Comparison of ENCODE assay signal across 8 mouse cellular contexts in the genomic region with DNA sequence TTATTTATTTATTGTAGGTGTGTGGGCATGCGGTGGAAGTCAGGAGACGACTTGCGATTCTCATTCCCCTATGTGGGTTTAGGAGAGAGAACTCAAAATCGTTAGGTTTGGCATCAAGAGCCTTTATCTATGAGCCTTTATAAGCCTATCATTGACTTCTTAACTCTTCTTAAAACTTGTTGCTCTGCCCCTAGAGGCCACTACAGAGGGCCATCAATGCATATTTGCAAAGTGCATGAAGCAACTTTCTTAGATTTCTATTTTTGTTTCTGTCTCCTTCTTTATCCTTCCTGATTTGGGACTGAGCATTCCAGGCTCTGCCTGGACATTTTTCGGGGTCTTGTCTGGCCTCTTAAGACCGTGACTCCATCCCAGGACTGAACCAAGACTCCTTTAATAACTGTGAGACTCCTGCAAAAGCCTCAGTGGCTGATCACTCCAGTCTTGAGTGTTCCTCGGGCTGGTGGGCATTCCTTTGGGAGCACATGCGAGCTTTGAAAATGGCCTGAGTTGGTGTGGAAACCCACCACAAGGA. TPM values are rescaled to one million over a fixed set of nuclear protein-coding genes. Genes with fewer than 3 reads are reported as not detected.
DNase-seq lines count a peak whose midpoint lies in the region; ATAC-seq and TF ChIP-seq lines count a peak whose summit lies in the region.

No protein-coding gene starts in this region.

- peak overlapping the region; percentile 67 for H3K4me3 ChIP-seq in kidney, adult 2 months (ENCODE audit: insufficient read depth, low read depth, low read length)
- H3K4me3 ChIP-seq in heart, postnatal 0 days (ENCODE audit: low read depth, low read length) = peak overlapping the region; percentile 76
- H3K4me3 ChIP-seq in liver, embryonic 16.5 days (ENCODE audit: low read depth, low read length) = peak overlapping the region; percentile 77
- peak overlapping the region; percentile 87 for H3K4me3 ChIP-seq in stomach, embryonic 14.5 days (ENCODE audit: low read depth, low read length)

- POLR2A ChIA-PET in Patski (lab: Charles Lee) = no interaction called here

- no peak for TF ChIP-seq CTCF in kidney, adult 2 months (conservative IDR thresholded peaks at IDR 0.05; ENCODE audit: insufficient read depth, insufficient read length, low read depth, low read length)
- TF ChIP-seq CTCF in Patski (IDR thresholded peaks at IDR 0.05) = peak; percentile 64
- peak; percentile 52 for TF ChIP-seq CTCF in heart, postnatal 0 days (IDR thresholded peaks at IDR 0.05; ENCODE audit: low read depth)

- no peak for TF ChIP-seq EP300 in heart, postnatal 0 days (IDR thresholded peaks at IDR 0.05; ENCODE audit: low read depth)

- no peaks in the 10 kb centered on the region for H3K36me3 ChIP-seq in kidney, adult 2 months (ENCODE audit: control insufficient read depth, insufficient read depth, low read length)
- H3K36me3 ChIP-seq in heart, postnatal 0 days (replicated peaks; ENCODE audit: control insufficient read depth, insufficient read depth, low read length) = no peaks in the 10 kb centered on the region
- H3K36me3 ChIP-seq in liver, embryonic 16.5 days (ENCODE audit: control insufficient read depth, insufficient read depth) = no peaks in the 10 kb centered on the region; the same call in 1 of the 2 replicates
- H3K36me3 ChIP-seq in stomach, embryonic 14.5 days (ENCODE audit: control insufficient read depth, insufficient read depth, low read length) = no peaks in the 10 kb centered on the region; the same call in 1 of the 2 replicates

- no peak for TF ChIP-seq POLR2A in kidney, adult 2 months (IDR thresholded peaks at IDR 0.05; ENCODE audit: low read depth, low read length)

- WGBS in kidney, adult 2 months = 22% methylated on average over 8 of the region's 8 CpGs
- 16% methylated on average over 8 of the region's 8 CpGs for whole genome bisulfite sequencing in heart, postnatal 0 days
- 15% methylated on average over 8 of the region's 8 CpGs for WGBS in liver, embryonic 16.5 days (ENCODE audit: insufficient replicate concordance)
- WGBS in stomach, embryonic 14.5 days = 18% methylated on average over 8 of the region's 8 CpGs

- no peak for DNase-seq in kidney, adult 2 months
- no peak for DNase-seq in kidney, adult 9 months
- no peak for DNase-seq in Patski (ENCODE audit: low read depth, low spot score)
- DNase-seq in heart, postnatal 0 days (ENCODE audit: low spot score) = peak; percentile 47
- no peak for DNase-seq in cerebellum, adult 9-10 months
- no peak for DNase-seq in adrenal gland, postnatal 10 days

- CTCF ChIA-PET in Patski (lab: Charles Lee) = interaction anchor here (1.1 to 1.9 kb wide), 2 partner anchors 19 to 45 kb away, joined by 5 to 9 read pairs; no protein-coding TSS in a partner anchor

- peak; percentile 68 for ATAC-seq in Patski
- peak; percentile 42 for ATAC-seq in heart, postnatal 0 days (ENCODE audit: insufficient read depth, low read depth)
- peak; percentile 37; the same call in 1 of the 2 replicates for ATAC-seq in liver, embryonic 16.5 days (ENCODE audit: low read depth)
- ATAC-seq in stomach, embryonic 14.5 days (ENCODE audit: insufficient number of reproducible peaks, insufficient read depth, low FRiP score, low read depth) = peak; percentile 20; the same call in 1 of the 2 replicates

- H3K4me2 ChIP-seq in heart, postnatal 0 days (ENCODE audit: low read depth, low read length) = peak overlapping the region; percentile 89
- H3K4me2 ChIP-seq in liver, embryonic 16.5 days (ENCODE audit: low read depth, low read length) = peak overlapping the region; percentile 75
- peak overlapping the region; percentile 49 for H3K4me2 ChIP-seq in stomach, embryonic 14.5 days (replicated peaks; ENCODE audit: low read depth, low read length)

- in situ Hi-C loops in Patski (cut with MboI; ENCODE audit: low pct_unique_long_range_greater_than_20kb) = loop anchor here (5.0 kb wide), 1 partner anchor 46 kb away; no protein-coding TSS in a partner anchor

- H3K9ac ChIP-seq in heart, postnatal 0 days (replicated peaks; ENCODE audit: low read depth, low read length) = peak overlapping the region; percentile 81
- H3K9ac ChIP-seq in liver, embryonic 16.5 days (ENCODE audit: low read depth, low read length) = peak overlapping the region; percentile 75
- H3K9ac ChIP-seq in stomach, embryonic 14.5 days (replicated peaks; ENCODE audit: low read depth, low read length) = peak overlapping the region; percentile 92; the same call in 1 of the 2 replicates

- peaks cover 2% of the 10 kb centered on the region; the same call in 1 of the 2 replicates for H3K4me1 ChIP-seq in kidney, adult 2 months (ENCODE audit: control insufficient read depth, insufficient read depth, low read length)
- H3K4me1 ChIP-seq in heart, postnatal 0 days (ENCODE audit: control insufficient read depth, insufficient read depth) = peaks cover 11% of the 10 kb centered on the region
- H3K4me1 ChIP-seq in liver, embryonic 16.5 days (ENCODE audit: control insufficient read depth, low read depth, low read length) = peaks cover 7% of the 10 kb centered on the region
- 0 out of 2 replicates have a peak, but pooled peaks cover 3% of the 10 kb centered on the region for H3K4me1 ChIP-seq in stomach, embryonic 14.5 days (ENCODE audit: control insufficient read depth, insufficient read depth, low read length)

- no peaks in the 10 kb centered on the region for H3K9me3 ChIP-seq in heart, postnatal 0 days (replicated peaks; ENCODE audit: control insufficient read depth, low read length)
- H3K9me3 ChIP-seq in liver, embryonic 16.5 days (replicated peaks; ENCODE audit: control insufficient read depth, low read length) = no peaks in the 10 kb centered on the region
- H3K9me3 ChIP-seq in stomach, embryonic 14.5 days (ENCODE audit: control insufficient read depth, low read depth, low read length) = no peaks in the 10 kb centered on the region

- no peaks in the 10 kb centered on the region for H3K27me3 ChIP-seq in kidney, adult 2 months (replicated peaks; ENCODE audit: control insufficient read depth, insufficient read depth, low read length)
- H3K27me3 ChIP-seq in Patski = no peaks in the 10 kb centered on the region
- no peaks in the 10 kb centered on the region for H3K27me3 ChIP-seq in heart, postnatal 0 days (ENCODE audit: control insufficient read depth, insufficient read depth, low read length)
- H3K27me3 ChIP-seq in liver, embryonic 16.5 days (ENCODE audit: control insufficient read depth, insufficient read depth, low read depth, low read length) = no peaks in the 10 kb centered on the region
- H3K27me3 ChIP-seq in stomach, embryonic 14.5 days (ENCODE audit: control insufficient read depth, insufficient read depth, low read length) = no peaks in the 10 kb centered on the region

- peak overlapping the region; percentile 72 for H3K27ac ChIP-seq in kidney, adult 2 months (ENCODE audit: insufficient read depth, low read depth, low read length)
- peak overlapping the region; percentile 90 for H3K27ac ChIP-seq in heart, postnatal 0 days (ENCODE audit: low read depth)
- 0 out of 2 replicates have a peak overlapping the region, but pooled peaks have one; percentile 56 for H3K27ac ChIP-seq in liver, embryonic 16.5 days (ENCODE audit: low read length)
- H3K27ac ChIP-seq in stomach, embryonic 14.5 days (ENCODE audit: low read length) = peak overlapping the region; percentile 91

RNA-seq across cellular contexts. Expression of a gene that starts 0.4 kb away (rescaled TPM):
- polyA plus RNA-seq in kidney, adult 2 months (2012; rRNA removed) = 10.0 and 12.5 TPM in 2 replicates
- polyA plus RNA-seq in Patski (2021) = 34.0 TPM
- total RNA-seq in heart, postnatal 0 days (2014; rRNA removed; ENCODE audit: low replicate concordance) = 16.5 and 16.9 TPM in 2 replicates
- polyA plus RNA-seq in heart, postnatal 0 days (2015; fragmentation: Nextera tagmentation; extraction: Ambion mirVana) = 11.8 and 12.9 TPM in 2 replicates
- polyA plus RNA-seq in liver, embryonic 16.5 days (2015; fragmentation: Nextera tagmentation; extraction: Ambion mirVana) = 7.4 and 8.7 TPM in 2 replicates
- polyA plus RNA-seq in stomach, embryonic 14.5 days (2014; fragmentation: Nextera tagmentation; extraction: Ambion mirVana) = 25.2 and 26.9 TPM in 2 replicates
- 10 to 100 TPM; 18.6 to 26.3 TPM for total RNA-seq in adrenal gland, postnatal 10 days (2021)
